Mouse (Mus musculus): ENCODE data around the gene Pecam1. TPM values are rescaled to one million over a fixed set of nuclear protein-coding genes. Genes with fewer than 3 reads are reported as not detected.
A peak's percentile ranks its signal among the peaks of the same experiment; 100 is the strongest.
"Not testable (repeated sequence)": the region's sequence is repeated elsewhere in the genome, so short reads cannot be mapped to it uniquely, and the experiment has no call there.

Gene Pecam1
- total RNA-seq, 1 experiment from 2014 or later = 151 TPM

- ATAC-seq (ENCODE audit: extremely low read depth, insufficient number of reproducible peaks, low FRiP score, poor library complexity, severe bottlenecking) = no peak
Observed at GRCm38 (mm10) chr11:106777395-106777794, 27.0 kb upstream of the Pecam1 start.

GRCm38 (mm10) chr11:106776960-106777359, 26.5 kb upstream of the Pecam1 start:
- no peak for ATAC-seq (ENCODE audit: extremely low read depth, insufficient number of reproducible peaks, low FRiP score, poor library complexity, severe bottlenecking)

- no peak for ATAC-seq (ENCODE audit: extremely low read depth, insufficient number of reproducible peaks, low FRiP score, poor library complexity, severe bottlenecking)
Observed at GRCm38 (mm10) chr11:106773061-106773460, 22.6 kb upstream of the Pecam1 start.

GRCm38 (mm10) chr11:106770195-106770974, 20.0 kb upstream of the Pecam1 start:
- ATAC-seq (ENCODE audit: extremely low read depth, insufficient number of reproducible peaks, low FRiP score, poor library complexity, severe bottlenecking) = peak; percentile 65

GRCm38 (mm10) chr11:106767516-106767915, 17.1 kb upstream of the Pecam1 start:
- no peak for ATAC-seq (ENCODE audit: extremely low read depth, insufficient number of reproducible peaks, low FRiP score, poor library complexity, severe bottlenecking)

GRCm38 (mm10) chr11:106766611-106767162, 16.3 kb upstream of the Pecam1 start:
- ATAC-seq (ENCODE audit: extremely low read depth, insufficient number of reproducible peaks, low FRiP score, poor library complexity, severe bottlenecking) = no peak

- peak; percentile 11; the same call in 1 of the 2 replicates for ATAC-seq (ENCODE audit: extremely low read depth, insufficient number of reproducible peaks, low FRiP score, poor library complexity, severe bottlenecking)
Observed at GRCm38 (mm10) chr11:106762800-106763185, 12.4 kb upstream of the Pecam1 start.

- ATAC-seq (ENCODE audit: extremely low read depth, insufficient number of reproducible peaks, low FRiP score, poor library complexity, severe bottlenecking) = peak; percentile 65
Observed at GRCm38 (mm10) chr11:106762139-106762799, 11.8 kb upstream of the Pecam1 start.

- ATAC-seq (ENCODE audit: extremely low read depth, insufficient number of reproducible peaks, low FRiP score, poor library complexity, severe bottlenecking) = no peak
Observed at GRCm38 (mm10) chr11:106760511-106760910, 10.1 kb upstream of the Pecam1 start.

- peak; percentile 71 for ATAC-seq (ENCODE audit: extremely low read depth, insufficient number of reproducible peaks, low FRiP score, poor library complexity, severe bottlenecking)
Observed at GRCm38 (mm10) chr11:106759028-106759427, 8.6 kb upstream of the Pecam1 start.

- ATAC-seq (ENCODE audit: extremely low read depth, insufficient number of reproducible peaks, low FRiP score, poor library complexity, severe bottlenecking) = no peak
Observed at GRCm38 (mm10) chr11:106755583-106755982, 5.2 kb upstream of the Pecam1 start.

GRCm38 (mm10) chr11:106753314-106753713, 2.9 kb upstream of the Pecam1 start:
- ATAC-seq (ENCODE audit: extremely low read depth, insufficient number of reproducible peaks, low FRiP score, poor library complexity, severe bottlenecking) = no peak

GRCm38 (mm10) chr11:106752103-106752502, 1.7 kb upstream of the Pecam1 start:
- ATAC-seq (ENCODE audit: extremely low read depth, insufficient number of reproducible peaks, low FRiP score, poor library complexity, severe bottlenecking) = peak; percentile 45; the same call in 1 of the 2 replicates

GRCm38 (mm10) chr11:106751039-106752018, 901 bp upstream of the Pecam1 start, which contains the start of gene Milr1:
Gene Milr1 (plus strand): TSS chr11:106751226.
- peak; percentile 13; the same call in 1 of the 2 replicates for ATAC-seq (ENCODE audit: extremely low read depth, insufficient number of reproducible peaks, low FRiP score, poor library complexity, severe bottlenecking)

- ATAC-seq (ENCODE audit: extremely low read depth, insufficient number of reproducible peaks, low FRiP score, poor library complexity, severe bottlenecking) = not testable (repeated sequence)
Observed at GRCm38 (mm10) chr11:106749557-106750120, 789 bp downstream of the Pecam1 start.

GRCm38 (mm10) chr11:106744949-106745348, 5.5 kb downstream of the Pecam1 start:
- ATAC-seq (ENCODE audit: extremely low read depth, insufficient number of reproducible peaks, low FRiP score, poor library complexity, severe bottlenecking) = peak; percentile 34; the same call in 1 of the 2 replicates

- peak; percentile 63; the same call in 1 of the 2 replicates for ATAC-seq (ENCODE audit: extremely low read depth, insufficient number of reproducible peaks, low FRiP score, poor library complexity, severe bottlenecking)
Observed at GRCm38 (mm10) chr11:106742388-106742841, 8.0 kb downstream of the Pecam1 start.

- ATAC-seq (ENCODE audit: extremely low read depth, insufficient number of reproducible peaks, low FRiP score, poor library complexity, severe bottlenecking) = no peak
Observed at GRCm38 (mm10) chr11:106741826-106742225, 8.6 kb downstream of the Pecam1 start.

Measured in neutrophil, adult 5-6 weeks (primary cell).